Mouse (Mus musculus): ENCODE results near the gene Bspry. TPM values are rescaled to one million over a fixed set of nuclear protein-coding genes. Genes with fewer than 3 reads are reported as not detected.

Bspry gene
- total and polyA plus RNA-seq, 3 experiments: 0.19 to 0.50 TPM; not detected in 1

DNA sequence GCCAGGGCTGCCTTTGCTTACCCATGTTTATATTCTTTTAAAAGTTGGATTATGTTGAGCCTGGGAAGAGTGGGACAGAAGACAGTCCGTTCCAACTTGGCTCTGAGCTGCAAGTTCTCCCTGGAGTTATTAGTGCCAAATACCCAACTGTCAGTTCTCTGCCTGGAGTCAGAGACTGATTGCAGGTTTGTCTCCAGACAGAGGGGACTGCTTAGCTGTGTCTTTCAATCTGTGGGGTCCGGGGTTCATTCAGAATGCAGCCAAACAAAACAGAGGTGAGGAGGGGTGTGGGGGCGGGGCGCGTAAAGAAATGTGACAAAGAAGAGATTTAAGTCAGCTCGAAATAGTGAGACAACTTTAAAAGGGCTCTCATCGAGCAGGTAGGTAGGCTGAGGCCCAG is 21.7 kb downstream of the Bspry start:
- no peaks in the 10 kb centered on the region for H3K9me3 ChIP-seq (replicated peaks; ENCODE audit: insufficient read depth, low read length)
- peak overlapping the region; percentile 64 for H3K9ac ChIP-seq (ENCODE audit: control insufficient read depth, low read depth, low read length, poor library complexity, severe bottlenecking)
- H3K79me2 ChIP-seq (ENCODE audit: control insufficient read depth, insufficient read depth, low read length, poor library complexity): peaks cover 1% of the 10 kb centered on the region; the same call in 1 of the 2 replicates
- peak overlapping the region; percentile 59 to 62 for H3K4me3 ChIP-seq (ENCODE audit: control insufficient read depth in 1 of 2, insufficient read depth in 1 of 2, low read depth in 2 of 2, low read length in 2 of 2)
- DNase-seq (ENCODE audit: low read depth, low spot score): no peak
- H3K27ac ChIP-seq (ENCODE audit: control insufficient read depth, low read depth, low read length): no peak overlapping the region
- peaks cover 12 to 24% of the 10 kb centered on the region in 2 experiments; a peak in 3 of 4 replicates for H3K4me1 ChIP-seq (ENCODE audit: control insufficient read depth in 1 of 2, insufficient read depth in 2 of 2, low read length in 2 of 2)
- no peaks in the 10 kb centered on the region for H3K27me3 ChIP-seq (ENCODE audit: control insufficient read depth in 1 of 2, insufficient read depth in 2 of 2, low read length in 2 of 2)
- TF ChIP-seq BHLHE40 (IDR thresholded peaks at IDR 0.05; ENCODE audit: borderline replicate concordance, low read depth, low read length): peak; percentile 56; the same call in 1 of the 2 replicates
- no peak for TF ChIP-seq CTCF (IDR thresholded peaks at IDR 0.05 in 2 of 3, conservative IDR thresholded peaks at IDR 0.05 in 1 of 3; ENCODE audit: control insufficient read depth in 1 of 3, insufficient read depth in 1 of 3, low read depth in 2 of 3, low read length in 3 of 3, poor library complexity in 1 of 3, severe bottlenecking in 1 of 3)
- TF ChIP-seq RCOR1 (IDR thresholded peaks at IDR 0.05; ENCODE audit: low read depth, low read length): no peak
- TF ChIP-seq USF2 (IDR thresholded peaks at IDR 0.05; ENCODE audit: borderline replicate concordance in 1 of 2, insufficient read depth in 1 of 2, low read depth in 1 of 2, low read length in 2 of 2): no peak
- 0 out of 4 replicates have a peak, but pooled peaks of 1 of the 2 experiments have one; percentile 8 for TF ChIP-seq EP300 (IDR thresholded peaks at IDR 0.05; ENCODE audit: low read depth in 1 of 2, low read length in 2 of 2)
- TF ChIP-seq GATA1 (IDR thresholded peaks at IDR 0.05; ENCODE audit: low read depth, low read length): no peak
- 0 out of 2 replicates have a peak, but pooled peaks have one; percentile 9 for TF ChIP-seq JUND (IDR thresholded peaks at IDR 0.05; ENCODE audit: low read depth, low read length)
- no peak for TF ChIP-seq ZMIZ1 (IDR thresholded peaks at IDR 0.05; ENCODE audit: low read depth, low read length)
- no peak for TF ChIP-seq ELF1 (IDR thresholded peaks at IDR 0.05; ENCODE audit: low read depth, low read length)
- no peak for TF ChIP-seq POLR2AphosphoS2 (IDR thresholded peaks at IDR 0.05; ENCODE audit: low read length)
- TF ChIP-seq SIN3A (IDR thresholded peaks at IDR 0.05; ENCODE audit: low read length): no peak
- no peak; the same call in 1 of the 2 replicates for TF ChIP-seq SMC3 (IDR thresholded peaks at IDR 0.05; ENCODE audit: low read depth, low read length)
- no peak for TF ChIP-seq TAL1 (IDR thresholded peaks at IDR 0.05; ENCODE audit: low read length)
- no peak for TF ChIP-seq ZKSCAN1 (IDR thresholded peaks at IDR 0.05; ENCODE audit: low read depth, low read length)
- TF ChIP-seq TBP (IDR thresholded peaks at IDR 0.05; ENCODE audit: low read depth, low read length): no peak
- H3K36me3 ChIP-seq (ENCODE audit: control insufficient read depth in 1 of 2, insufficient read depth in 2 of 2, low read length in 2 of 2): peaks cover 0 to 14% of the 10 kb centered on the region in 2 experiments; a peak in 2 of 4 replicates

DNA sequence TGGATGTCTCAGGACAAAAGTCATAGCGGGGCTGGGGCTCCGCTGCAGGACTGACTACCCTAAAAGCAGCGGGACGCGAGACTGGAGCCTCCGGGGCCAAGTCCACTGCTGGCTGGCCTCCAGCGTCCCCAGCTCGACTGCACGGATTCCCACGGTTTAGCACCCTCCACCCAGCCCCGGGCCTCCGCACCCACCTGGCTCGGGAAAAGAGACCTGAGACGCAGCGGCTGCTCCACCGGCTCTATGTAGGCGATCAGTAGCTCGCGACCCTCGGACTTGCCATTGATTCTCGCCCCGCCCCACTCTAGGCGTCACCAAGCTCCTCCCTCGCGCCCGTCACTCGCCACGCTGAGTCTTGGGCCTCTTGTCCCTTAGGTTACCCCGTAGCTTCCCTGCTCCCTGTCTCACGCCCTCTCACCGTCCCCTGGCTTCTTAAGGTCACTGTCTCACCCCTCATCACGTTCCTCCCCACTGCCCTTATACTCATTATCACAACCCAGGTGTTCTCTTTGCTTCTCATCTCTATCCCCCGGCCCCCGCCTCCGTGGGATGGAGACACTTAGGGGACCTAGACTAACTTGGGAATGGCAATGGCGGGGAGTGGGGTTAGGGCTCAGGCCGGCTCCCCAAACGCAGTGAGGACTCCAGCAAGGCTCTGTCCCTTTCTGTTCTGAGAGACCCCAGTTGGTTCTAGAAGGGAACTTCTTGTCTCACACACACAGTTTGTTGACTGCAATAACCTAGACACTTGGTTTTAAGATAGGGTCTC is 22.3 kb downstream of the Bspry start:
- Histone ChIP-seq H3K9me3 (replicated peaks; ENCODE audit: insufficient read depth, low read length) (no peaks in the 10 kb centered on the region), H3K79me2 (ENCODE audit: control insufficient read depth, insufficient read depth, low read length, poor library complexity) (peaks cover 1% of the 10 kb centered on the region; the same call in 1 of the 2 replicates), H3K27me3 (ENCODE audit: control insufficient read depth in 1 of 2, insufficient read depth in 2 of 2, low read length in 2 of 2) (no peaks in the 10 kb centered on the region), H3K4me3 (ENCODE audit: control insufficient read depth in 1 of 2, insufficient read depth in 1 of 2, low read depth in 2 of 2, low read length in 2 of 2) (peak overlapping the region; percentile 59 to 62), H3K9ac (ENCODE audit: control insufficient read depth, low read depth, low read length, poor library complexity, severe bottlenecking) (peak overlapping the region; percentile 71), H3K27ac (ENCODE audit: control insufficient read depth, low read depth, low read length) (peak overlapping the region; percentile 39), H3K36me3 (ENCODE audit: control insufficient read depth in 1 of 2, insufficient read depth in 2 of 2, low read length in 2 of 2) (peaks cover 0 to 11% of the 10 kb centered on the region in 2 experiments; a peak in 2 of 4 replicates), H3K4me1 (ENCODE audit: control insufficient read depth in 1 of 2, insufficient read depth in 2 of 2, low read length in 2 of 2) (peaks cover 8 to 18% of the 10 kb centered on the region in 2 experiments; a peak in 3 of 4 replicates)
- peak; percentile 99 for DNase-seq (ENCODE audit: low read depth, low spot score)
- TF ChIP-seq ETS1 (IDR thresholded peaks at IDR 0.05; ENCODE audit: low read depth, low read length): peak; percentile 68; the same call in 1 of the 2 replicates
- TF ChIP-seq ELF1 (IDR thresholded peaks at IDR 0.05; ENCODE audit: low read depth, low read length): peak; percentile 79
- TF ChIP-seq MAZ (IDR thresholded peaks at IDR 0.05; ENCODE audit: low read depth, low read length): peak; percentile 95
- no peak for TF ChIP-seq ZC3H11A (IDR thresholded peaks at IDR 0.05; ENCODE audit: low read depth, low read length)
- peak; percentile 99 for TF ChIP-seq POLR2AphosphoS2 (IDR thresholded peaks at IDR 0.05; ENCODE audit: low read length)
- 0 out of 2 replicates have a peak, but pooled peaks have one; percentile 30 for TF ChIP-seq UBTF (IDR thresholded peaks at IDR 0.05; ENCODE audit: borderline replicate concordance, insufficient read depth, low read depth, low read length)
- peak in 1 of 2 experiments; percentile 48; a peak in 3 of 4 replicates for TF ChIP-seq EP300 (IDR thresholded peaks at IDR 0.05; ENCODE audit: low read depth in 1 of 2, low read length in 2 of 2)
- TF ChIP-seq MYB (IDR thresholded peaks at IDR 0.05; ENCODE audit: low read depth, low read length): 0 out of 2 replicates have a peak, but pooled peaks have one; percentile 41
- peak; percentile 43; the same call in 1 of the 2 replicates for TF ChIP-seq NRF1 (IDR thresholded peaks at IDR 0.05; ENCODE audit: insufficient read depth, low read depth, low read length, poor library complexity, severe bottlenecking)
- peak; percentile 95 for TF ChIP-seq ZMIZ1 (IDR thresholded peaks at IDR 0.05; ENCODE audit: low read depth, low read length)
- TF ChIP-seq SMC3 (IDR thresholded peaks at IDR 0.05; ENCODE audit: low read depth, low read length): 0 out of 2 replicates have a peak, but pooled peaks have one; percentile 16
- TF ChIP-seq USF1 (IDR thresholded peaks at IDR 0.05; ENCODE audit: low read depth, low read length): no peak
- TF ChIP-seq TBP (IDR thresholded peaks at IDR 0.05; ENCODE audit: low read depth, low read length): peak; percentile 92
- no peak for TF ChIP-seq RCOR1 (IDR thresholded peaks at IDR 0.05; ENCODE audit: low read depth, low read length)
- peak; percentile 87 for TF ChIP-seq MAX (IDR thresholded peaks at IDR 0.05; ENCODE audit: low read length)
- TF ChIP-seq GATA1 (IDR thresholded peaks at IDR 0.05; ENCODE audit: low read depth, low read length): no peak
- peak; percentile 93 for TF ChIP-seq SIN3A (IDR thresholded peaks at IDR 0.05; ENCODE audit: low read length)
- TF ChIP-seq E2F4 (IDR thresholded peaks at IDR 0.05; ENCODE audit: borderline replicate concordance, low read depth, low read length): no peak
- peak; percentile 77 for TF ChIP-seq TCF12 (IDR thresholded peaks at IDR 0.05; ENCODE audit: low read depth, low read length)
- peak; percentile 12; the same call in 1 of the 2 replicates for TF ChIP-seq CHD2 (IDR thresholded peaks at IDR 0.05; ENCODE audit: low read length)
